Mouse (Mus musculus) left cerebral cortex, adult 8-10 months (tissue): Measurements from ENCODE around the gene Vangl2. TPM values are rescaled to one million over a fixed set of nuclear protein-coding genes. Genes with fewer than 3 reads are reported as not detected.

ENCODE experiments used
- DNase-seq, 2 experiments: peaks; one replicate each; pipeline ENCODE4 v3.0.0; 2022; ENCODE audit warnings: low spot score in 2 of 2
- total RNA-seq, 4 experiments: library from RNA; stranded (reverse); gene quantifications; 2 replicates each; pipeline ENCODE4 v1.2.4; 2022

Vangl2 gene
- total RNA-seq = 10 to 100 TPM; 12.9 to 17.1 (median 15.9) TPM

DNA sequence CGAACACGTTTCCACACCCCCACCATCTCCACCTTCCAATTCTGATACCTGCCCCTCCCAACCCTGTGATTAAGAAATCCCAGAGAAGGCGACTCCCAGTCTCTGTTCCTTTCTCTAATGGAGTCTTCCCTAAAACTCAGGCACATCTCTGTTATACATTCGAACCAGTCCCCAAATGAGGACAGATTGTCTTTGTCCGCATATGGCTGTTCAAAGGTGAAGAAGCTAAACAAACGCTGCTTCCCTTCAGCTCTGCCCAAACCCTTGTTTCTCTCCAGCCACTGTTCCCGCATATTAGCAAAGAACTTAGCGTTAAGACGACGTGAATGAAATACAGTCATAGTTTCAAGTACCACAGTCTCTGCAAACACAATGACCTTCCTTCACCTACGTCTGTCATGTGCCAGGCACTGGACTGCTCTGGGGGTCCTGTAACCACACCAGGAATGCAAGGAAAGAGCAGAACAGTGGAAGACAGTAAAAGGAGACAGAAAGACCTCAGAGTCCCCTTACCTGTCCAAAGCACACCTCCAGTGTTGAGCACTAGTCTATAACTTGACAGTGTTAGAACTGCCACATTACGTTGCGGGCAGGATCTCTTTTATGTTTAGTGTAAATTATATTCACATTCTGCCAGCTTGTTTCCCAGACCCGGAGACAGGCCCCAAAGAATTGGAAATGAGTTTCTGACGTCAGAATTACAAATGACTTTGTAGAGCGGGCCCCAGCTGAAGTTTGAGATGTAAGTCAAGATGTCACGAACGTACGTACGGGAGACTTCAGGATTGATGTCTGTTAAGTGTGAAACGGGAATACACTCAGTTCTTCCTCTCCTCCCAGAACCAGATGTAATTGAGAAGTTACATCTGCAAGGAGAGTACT lies at the start of gene Vangl2:
TSS of gene Vangl2 (minus strand) at position 51 of the 882 bp plus-strand sequence.
- no peak for DNase-seq

DNA sequence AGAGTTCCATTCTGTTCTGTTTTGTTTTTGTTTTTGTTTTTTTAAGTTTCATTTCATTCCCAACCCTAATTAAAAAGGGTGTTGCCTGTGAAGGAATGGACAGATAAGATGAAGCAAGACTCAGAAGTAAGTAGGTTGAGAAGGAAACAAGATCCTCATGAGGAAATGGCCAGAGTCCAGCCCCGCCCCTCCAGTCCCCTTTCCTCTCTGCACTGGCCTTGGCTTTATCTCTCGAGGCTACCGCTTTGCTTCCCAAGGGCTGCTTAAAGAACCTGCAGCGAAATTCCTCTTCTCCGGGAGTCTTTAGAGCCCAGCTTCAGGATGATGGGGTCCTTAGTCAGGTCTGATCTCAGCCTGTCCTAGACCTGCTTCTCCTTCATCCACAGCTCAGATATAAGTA lies 49.7 kb upstream of the Vangl2 start:
- no peak for DNase-seq

DNA sequence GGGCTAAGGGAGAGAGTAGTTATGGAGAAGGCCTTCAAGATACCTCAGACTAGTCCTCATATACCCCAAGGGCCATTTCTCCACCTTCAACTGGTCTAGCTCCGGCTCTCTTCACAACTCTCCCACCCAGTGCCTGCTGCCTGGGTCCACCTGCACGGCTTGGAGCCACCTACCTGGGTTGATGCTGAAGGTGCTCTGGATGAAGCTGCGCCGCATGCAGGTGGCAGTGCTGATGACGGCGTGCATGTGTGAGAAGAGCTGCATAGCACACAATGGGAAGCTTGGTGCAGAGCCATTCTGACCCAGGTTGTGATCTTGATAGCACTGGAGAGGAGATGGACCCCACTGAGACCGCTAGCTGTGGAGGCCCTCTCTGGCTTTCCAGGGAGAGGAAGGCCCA lies 44.4 kb upstream of the Vangl2 start:
- no peak for DNase-seq

DNA sequence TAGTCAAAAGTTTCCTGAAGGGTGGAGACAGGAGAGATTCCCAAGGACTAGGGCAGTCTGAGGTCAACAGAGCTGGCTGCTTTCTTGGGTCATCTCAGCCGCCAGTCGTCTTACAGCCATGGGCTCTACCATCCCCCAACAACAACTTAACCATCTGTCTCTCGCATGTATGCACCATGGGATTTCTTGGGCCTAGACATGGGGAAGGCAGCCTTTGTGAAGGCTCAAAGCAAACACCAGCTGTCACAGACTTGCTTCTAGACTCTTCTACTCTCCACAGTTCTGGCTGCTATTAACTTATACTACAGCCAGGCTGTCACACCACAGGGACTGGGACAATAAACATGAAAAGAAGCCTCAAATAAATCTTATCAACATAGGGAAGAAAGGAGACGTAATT lies 43.3 kb upstream of the Vangl2 start:
- no peak for DNase-seq

DNA sequence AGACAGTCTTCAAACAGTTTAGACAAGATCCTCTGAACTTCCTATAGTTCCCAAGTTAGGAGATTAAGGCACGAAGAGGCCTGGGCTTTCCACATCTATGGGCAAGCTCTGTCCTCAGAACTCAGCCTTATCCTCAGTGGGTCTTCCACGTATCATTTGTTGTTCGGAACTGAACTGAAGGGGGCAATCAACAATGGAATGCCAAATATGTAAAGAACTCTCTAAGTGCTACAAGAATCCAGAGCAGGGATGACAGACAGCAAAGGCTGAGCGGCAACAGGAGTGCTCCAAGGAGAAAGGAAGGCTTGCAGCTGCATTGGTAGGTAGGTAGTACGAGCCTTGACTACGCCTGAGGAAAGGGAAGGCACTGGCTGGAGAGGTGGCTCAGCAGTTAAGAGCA lies 42.0 kb upstream of the Vangl2 start:
- no peak for DNase-seq

DNA sequence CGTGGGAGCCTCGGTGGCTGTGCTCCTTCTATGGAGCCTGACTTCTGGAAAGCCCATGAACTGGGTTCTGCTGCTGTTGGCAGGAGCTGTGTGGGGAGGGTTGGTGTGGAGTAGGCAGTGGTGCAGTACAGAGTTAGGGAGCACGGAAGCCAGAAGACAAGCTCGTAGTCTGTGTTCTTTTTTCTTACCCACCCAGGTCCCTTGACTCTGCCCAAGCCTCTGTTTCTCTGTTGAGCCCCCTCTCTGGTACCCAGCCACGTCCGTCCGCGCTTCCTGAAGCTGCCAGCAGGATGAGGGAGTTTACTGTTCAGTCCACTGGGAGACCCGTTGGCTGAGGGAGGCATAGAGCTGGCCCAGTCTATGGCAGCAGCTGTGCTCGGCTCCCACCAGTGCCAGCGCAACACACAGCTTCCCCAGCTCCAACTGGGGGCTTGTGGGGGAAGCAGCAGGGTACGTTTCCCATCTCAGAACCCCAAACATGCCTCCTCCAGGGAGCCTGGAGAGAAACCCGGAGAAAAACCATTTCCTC lies 36.4 kb upstream of the Vangl2 start:
- DNase-seq = no peak

DNA sequence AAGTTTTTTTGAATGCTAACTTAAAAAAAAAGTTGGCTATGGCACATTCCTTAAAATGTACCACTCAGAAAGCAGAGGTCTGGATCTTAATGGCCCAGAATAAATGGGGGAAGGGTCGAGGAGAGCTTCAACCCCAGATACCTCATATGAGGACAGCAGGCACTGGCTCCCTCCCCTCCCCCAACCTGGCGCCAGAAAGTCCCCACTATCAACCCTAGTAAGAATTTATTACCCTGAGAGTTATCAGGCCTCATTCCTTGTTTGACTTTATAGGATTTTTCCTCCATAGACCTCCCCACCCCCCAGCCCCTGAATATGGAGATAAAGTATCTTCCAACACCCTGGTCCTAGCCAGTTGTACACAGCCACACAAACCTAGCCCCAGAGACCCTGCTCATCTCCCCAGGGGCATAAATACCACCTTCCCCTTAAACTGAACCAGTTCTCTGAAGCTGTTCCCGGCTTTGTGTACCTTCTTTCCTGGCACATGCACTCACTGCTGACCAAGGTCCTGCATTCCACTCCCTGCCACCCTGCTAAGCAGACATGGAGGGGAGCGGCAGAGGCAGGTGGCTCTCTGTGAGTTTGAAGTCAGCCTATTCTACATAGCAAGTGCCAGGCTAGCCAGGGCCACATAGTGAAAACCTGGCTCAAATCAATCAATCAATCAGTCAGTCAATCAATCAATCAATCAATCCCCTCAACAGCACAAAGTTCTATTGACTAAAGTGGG lies 35.2 kb upstream of the Vangl2 start:
- no peak for DNase-seq

DNA sequence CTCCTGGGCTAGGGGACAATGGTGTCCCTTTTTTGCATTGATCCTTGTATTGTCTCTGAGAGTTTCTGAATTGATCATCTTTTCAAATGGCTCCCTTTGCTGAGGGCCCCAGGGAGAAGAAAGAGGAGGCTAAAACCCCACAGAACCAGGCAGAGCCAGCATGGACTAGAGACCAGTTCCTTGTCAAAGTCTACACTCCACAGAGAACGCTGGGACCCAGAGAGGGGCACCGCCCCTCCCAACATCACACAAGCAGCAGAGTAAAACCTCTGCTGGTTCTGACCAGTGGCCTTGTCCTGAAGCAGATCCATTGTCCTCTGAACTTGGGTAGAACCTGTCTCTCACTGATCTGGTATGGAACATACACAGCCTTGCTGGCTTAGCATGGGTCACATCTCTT lies 33.9 kb upstream of the Vangl2 start:
- DNase-seq = no peak

DNA sequence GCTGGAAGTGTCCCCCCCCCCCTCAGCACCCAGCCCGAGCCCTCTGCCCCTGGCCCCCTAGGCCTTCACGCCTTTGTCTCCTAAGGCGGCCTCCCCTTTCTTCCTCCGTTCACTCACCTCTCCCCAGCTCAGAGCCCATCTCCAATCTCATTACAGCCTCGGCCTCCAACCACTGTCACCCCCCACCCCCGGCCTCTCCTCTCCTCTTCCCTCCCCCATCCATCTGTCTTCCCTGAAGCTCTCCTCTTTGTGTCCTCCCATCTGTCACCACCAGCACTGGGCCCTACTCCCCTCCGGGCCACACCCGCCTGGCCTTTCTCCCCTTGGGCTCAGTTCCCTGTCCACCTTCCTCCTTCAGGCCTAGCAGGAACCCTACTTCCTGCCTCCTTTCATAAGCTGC lies 33.0 kb upstream of the Vangl2 start:
- DNase-seq = no peak

DNA sequence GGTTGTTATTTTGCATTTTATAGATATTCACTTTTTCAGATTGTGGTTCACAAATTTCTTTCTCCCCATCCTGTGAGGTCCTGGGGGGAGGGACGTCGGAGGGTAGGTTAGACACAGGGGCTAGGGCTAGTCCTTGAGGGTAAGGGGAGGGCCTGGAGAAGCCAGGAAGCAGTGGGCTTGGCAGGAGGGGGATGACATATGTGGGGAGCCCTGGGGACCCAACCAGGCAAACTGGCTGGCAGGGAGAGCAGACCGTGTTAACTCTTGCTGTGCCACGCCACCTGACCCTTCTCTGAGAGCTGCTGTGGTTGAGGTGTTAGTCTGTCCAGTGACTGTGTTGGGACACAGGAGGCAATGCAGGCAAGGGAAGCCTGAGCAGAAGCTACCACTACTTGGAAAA lies 32.4 kb upstream of the Vangl2 start:
- DNase-seq = no peak

DNA sequence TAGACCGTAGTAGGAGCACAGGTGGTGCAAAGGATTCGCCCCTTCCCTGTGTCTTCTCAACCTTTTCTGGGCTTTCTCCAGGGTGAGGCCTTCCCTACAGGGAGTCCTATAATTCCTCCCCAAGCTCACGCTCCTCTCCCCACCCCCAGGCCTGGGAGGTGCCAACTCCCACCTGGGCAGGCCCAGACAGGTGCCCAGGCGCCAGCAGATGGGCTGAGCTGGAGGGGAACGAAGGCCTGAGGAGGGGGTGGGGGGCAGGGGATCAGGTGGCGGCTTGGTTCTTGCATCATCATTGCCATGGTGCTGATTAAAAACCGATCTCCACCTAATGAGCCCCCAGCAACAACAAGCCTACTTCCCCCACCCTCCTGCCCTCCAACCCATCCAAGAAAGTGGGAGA lies 30.6 kb upstream of the Vangl2 start:
- no peak for DNase-seq

DNA sequence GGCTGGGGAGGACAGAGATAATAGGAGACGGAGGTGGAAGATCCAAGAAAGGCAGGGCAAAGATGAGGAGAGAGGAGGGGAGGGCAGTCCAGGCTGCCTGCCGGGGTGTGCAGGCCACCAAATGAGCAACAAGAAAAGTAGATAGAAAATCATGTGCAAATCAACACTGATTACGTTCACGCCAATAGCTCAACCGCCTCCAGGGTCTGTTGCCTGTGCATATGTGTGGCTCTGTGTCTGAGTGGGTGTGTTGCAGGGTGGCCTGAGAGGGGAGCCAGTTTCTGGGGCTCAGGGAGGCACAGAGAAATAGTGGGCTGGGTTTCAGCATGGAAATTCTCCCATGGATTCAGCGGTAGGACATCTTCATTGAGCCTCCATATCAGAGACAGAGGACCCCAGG lies 30.1 kb upstream of the Vangl2 start:
- no peak for DNase-seq

DNA sequence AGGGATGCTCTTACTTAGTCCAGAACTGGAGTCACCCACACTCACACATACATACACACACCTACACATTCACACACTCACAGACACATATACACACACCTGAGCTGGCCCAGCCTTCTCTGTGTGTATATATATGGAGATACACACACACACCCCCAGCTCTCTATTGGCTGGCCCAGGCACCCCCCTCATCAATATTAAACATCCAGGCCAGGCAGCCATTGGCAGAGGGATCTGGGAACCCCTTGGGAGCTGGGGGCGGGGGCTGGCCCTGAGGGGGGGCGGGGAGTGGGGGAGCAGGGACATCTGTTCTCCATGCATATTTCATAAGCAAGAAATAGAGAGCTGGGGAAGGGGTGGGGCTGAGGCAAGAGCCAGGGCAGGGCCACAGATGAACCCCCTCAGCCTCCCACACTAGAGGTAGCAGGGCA lies 29.3 kb upstream of the Vangl2 start, which contains the start of gene Nhlh1:
TSS of gene Nhlh1 (minus strand) at position 83 of the 431 bp plus-strand sequence.
- peak in 1 of 2 experiments; percentile 60 for DNase-seq

DNA sequence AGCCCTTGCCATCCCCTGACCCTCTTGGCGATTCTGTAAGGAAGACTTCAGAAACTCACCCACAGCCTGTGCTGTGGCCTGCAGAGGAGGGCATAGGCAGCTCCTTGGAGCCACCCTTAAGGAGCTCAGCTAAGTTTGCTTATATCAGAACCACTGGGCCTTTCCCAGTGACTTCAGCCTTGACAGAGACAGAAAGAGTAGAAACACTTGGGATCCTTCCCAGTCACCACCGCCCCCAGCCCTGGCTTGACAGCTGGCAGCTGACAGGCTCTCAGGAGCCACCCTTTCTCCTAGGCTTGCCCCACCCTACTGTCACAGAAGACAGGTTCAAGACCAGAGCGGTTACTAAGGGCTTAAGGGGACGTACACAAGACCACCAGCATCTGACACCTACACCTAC lies 28.0 kb upstream of the Vangl2 start:
- DNase-seq = no peak

DNA sequence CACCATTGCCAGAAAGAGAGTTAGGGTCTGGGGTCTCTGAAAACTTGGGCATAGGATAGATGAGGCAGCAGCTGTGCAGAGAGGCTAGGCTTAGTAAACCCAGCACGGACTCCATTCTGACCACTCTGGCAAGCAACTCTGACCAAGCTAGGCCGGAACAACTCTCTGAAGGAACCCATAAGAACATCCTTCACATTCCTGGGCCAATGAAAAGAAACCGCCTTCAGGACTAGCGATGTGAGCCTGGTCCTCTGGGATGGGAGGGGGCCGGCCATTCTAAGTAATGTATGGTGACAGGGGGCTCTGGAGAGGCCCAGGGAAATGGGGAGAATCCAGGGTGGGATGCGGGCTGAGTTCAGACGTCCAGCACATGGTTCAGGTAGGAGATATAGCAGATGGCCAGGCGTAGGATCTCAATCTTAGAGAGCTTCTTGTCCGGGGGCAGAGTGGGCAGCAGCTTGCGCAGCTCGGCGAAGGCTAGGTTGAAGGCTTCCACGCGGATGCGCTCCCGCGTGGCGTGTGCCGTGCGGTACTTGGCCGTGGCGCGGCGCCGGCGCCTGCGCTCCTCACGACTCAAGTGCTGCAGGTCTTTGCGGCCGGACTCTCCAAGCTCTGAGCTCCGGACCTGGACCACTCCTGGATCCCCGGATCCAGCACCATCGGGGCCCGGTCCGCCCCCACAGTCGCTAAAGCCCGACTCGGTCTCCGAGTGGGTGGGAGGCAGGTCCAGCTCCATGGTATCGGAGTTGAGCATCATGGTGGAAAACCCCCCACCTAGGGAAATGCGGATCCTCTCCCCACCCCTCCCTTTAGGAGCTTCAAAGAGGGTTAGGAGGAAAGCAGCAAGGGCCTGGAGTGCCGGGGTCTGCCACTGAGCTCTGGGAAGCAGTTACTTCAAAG lies 25.5 kb upstream of the Vangl2 start:
- DNase-seq = peak in 1 of 2 experiments; percentile 37

DNA sequence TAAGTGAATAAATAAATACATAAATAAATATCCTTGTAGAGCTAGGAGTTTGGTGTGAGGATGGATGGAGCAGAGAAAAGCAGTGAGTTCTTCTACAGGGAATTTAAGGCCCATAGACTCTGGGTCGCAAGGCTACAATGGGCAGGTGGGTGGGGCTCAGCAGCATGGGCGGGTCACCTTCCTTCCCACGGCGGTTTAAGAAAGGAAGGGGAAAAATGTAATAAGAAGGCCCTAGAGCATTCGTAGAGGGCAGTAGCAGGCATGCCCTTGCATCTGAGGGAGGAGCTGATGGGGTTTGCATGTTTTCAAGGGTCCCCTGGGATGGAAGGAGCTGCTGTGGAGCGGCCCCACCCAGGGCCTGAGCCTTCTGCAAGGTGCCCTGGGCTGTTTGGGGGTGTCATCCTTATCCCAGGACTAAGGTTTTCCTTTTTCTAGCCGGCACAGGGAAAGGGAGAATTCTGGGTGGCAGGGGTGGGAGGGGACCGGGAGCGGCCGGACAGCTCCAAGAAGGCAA lies 24.6 kb upstream of the Vangl2 start:
- no peak for DNase-seq

DNA sequence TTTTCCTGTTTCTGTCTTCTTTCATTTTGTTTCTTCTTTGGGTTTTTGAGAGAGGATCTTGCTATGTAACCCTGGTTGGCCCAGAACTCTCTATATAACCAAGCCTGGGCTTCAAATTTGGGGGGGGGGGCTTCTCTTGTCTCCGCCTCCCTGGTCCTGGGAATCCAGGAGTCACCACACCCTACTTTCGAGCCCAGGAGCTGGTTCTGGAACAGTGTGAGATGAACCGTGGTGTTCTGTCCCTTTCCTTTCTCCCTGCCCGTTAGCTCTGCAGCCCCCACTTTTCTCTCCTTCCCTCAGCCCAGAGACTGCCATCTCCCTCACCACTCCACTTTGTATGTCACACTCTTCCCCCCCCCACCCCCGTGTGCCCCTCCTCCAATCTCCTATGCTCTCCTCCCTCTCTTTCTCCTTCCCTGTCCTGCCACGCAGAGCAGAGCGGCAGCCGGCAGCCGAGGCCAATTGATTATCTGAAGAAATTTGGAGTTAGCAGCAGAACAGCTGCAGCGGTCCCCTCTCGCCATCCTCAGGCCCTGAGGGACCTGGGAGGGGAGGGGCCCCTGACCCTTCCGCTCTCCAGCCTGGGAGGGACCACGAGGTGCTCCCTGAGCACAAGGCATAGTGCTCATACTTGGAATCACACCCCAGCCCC lies 21.0 kb upstream of the Vangl2 start:
- DNase-seq = no peak

DNA sequence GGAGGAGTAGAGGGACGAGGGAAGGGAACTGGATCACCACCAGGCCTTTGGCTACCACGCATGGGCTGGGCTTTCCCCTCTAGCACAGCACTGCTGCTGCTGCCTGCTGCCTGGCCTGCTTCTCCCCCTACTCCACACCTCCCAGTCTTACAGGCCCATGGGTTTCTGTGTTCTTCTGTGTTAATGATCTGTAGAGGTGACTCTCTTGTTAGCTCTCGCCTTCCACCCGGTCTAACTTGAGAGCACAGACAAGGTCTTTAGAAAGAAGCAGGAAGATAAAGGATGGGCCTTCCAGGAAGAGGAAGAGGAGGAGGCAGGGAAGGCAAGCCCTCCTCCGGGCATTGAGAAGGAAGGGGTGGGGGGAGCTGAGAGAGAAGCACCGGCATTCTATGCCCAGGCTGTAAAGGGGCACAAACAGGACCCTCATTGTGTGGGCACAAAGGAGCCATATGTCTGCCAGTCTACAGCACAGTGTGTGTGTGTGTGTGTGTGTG lies 20.0 kb upstream of the Vangl2 start:
- DNase-seq = no peak

DNA sequence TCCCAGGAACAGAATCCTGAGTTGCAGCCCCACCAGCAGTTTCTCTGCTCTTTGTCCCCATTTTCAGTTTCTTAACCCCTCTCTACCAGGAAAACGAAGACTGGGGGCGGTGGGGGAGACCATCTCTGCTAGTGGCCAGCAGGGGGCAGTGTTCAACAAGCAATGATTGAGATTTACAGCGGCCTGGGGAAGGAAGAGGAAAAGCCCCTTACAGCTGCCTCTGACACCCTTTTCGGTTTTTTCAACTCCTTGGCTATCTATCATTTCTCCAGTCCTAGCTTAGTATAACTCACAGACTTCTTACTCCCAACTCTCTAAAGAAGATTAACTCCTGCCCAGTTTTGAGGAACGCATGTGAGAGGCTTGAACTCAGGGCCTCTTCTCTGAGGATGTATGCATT lies 18.7 kb upstream of the Vangl2 start:
- peak in 1 of 2 experiments; percentile 50 for DNase-seq

DNA sequence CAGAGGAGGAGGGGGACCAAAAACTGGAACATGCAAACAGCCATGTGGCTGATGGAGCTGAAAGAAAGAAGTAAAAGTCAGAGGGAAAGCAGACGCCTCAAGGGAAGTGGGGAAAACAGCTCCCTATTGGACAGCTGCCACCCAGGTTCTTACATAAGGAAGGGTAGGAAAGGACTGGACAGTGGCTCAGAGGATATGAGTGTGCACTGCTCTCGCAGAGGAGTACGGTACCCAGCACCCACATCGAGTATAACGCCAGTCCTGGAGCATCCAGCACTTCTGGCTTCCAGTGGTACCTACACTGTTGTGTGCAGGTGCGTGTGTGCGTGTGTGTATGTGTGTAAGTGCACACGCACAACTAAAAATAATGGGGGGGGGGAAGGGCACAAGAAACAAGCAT lies 18.2 kb upstream of the Vangl2 start:
- DNase-seq = no peak
